Mouse (Mus musculus): ENCODE data around the gene Tmem186. TPM values are rescaled to one million over a fixed set of nuclear protein-coding genes. Genes with fewer than 3 reads are reported as not detected.

Tmem186 gene
- polyA plus RNA-seq, 1 experiment from 2014 or later, result 21.1 TPM

GRCm38 (mm10) chr16:8638131-8638530 lies 619 bp upstream of the Tmem186 start:
- peak overlapping the region; percentile 83; the same call in 1 of the 2 replicates for H3K27ac ChIP-seq
- peak overlapping the region; percentile 87 for H3K9ac ChIP-seq
- H3K4me3 ChIP-seq, result peak overlapping the region; percentile 84
- H3K4me1 ChIP-seq, result peaks cover 20% of the 10 kb centered on the region
- no peak for ATAC-seq (ENCODE audit: low FRiP score, low read depth)
- 47% methylated on average over 7 of the region's 7 CpGs for WGBS
- no peaks in the 10 kb centered on the region for H3K27me3 ChIP-seq
- H3K36me3 ChIP-seq, result peaks cover 47% of the 10 kb centered on the region
- no peaks in the 10 kb centered on the region for H3K9me3 ChIP-seq
- peak overlapping the region; percentile 85 for H3K4me2 ChIP-seq (replicated peaks)

GRCm38 (mm10) chr16:8636867-8637216 lies 670 bp downstream of the Tmem186 start:
- peak overlapping the region; percentile 84 for H3K4me3 ChIP-seq
- 0% methylated on average over 13 of the region's 13 CpGs for WGBS
- H3K36me3 ChIP-seq, result peaks cover 53% of the 10 kb centered on the region
- peak; percentile 51 for ATAC-seq (ENCODE audit: low FRiP score, low read depth)
- peaks cover 20% of the 10 kb centered on the region for H3K4me1 ChIP-seq
- H3K9me3 ChIP-seq, result no peaks in the 10 kb centered on the region
- no peaks in the 10 kb centered on the region for H3K27me3 ChIP-seq
- peak overlapping the region; percentile 85 for H3K4me2 ChIP-seq (replicated peaks)
- peak overlapping the region; percentile 87 for H3K9ac ChIP-seq
- peak overlapping the region; percentile 83 for H3K27ac ChIP-seq

GRCm38 (mm10) chr16:8631428-8631827 lies 6.1 kb downstream of the Tmem186 start:
- H3K27me3 ChIP-seq, result no peaks in the 10 kb centered on the region
- H3K4me2 ChIP-seq (replicated peaks), result no peak overlapping the region
- H3K36me3 ChIP-seq, result peaks cover 52% of the 10 kb centered on the region
- H3K9me3 ChIP-seq, result no peaks in the 10 kb centered on the region
- ATAC-seq (ENCODE audit: low FRiP score, low read depth), result no peak
- no peak overlapping the region for H3K9ac ChIP-seq
- no peak overlapping the region for H3K4me3 ChIP-seq
- H3K27ac ChIP-seq, result no peak overlapping the region
- WGBS, result 86% methylated on average over 5 of the region's 5 CpGs
- H3K4me1 ChIP-seq, result peaks cover 16% of the 10 kb centered on the region

DNA sequence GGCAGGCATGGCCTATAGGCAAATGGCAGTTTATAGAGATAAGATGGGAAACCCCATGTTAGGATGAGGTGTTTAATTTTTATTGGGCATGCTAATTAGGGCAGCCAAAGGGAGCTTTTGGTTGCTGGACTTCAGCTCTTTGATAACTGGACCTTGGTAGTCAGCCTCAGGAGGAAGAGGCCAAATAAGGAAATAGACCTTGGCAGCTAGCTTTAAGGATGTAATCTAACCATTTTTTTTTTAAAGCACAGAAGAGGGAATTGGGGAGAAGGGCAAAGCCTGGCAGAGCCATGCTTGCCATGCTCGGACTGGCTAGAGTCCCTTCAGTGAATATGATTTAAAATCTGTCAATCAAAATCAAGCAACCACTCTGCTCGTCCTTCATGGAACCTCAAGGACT lies 7.1 kb downstream of the Tmem186 start:
- no peak overlapping the region for H3K9ac ChIP-seq
- H3K9me3 ChIP-seq, result no peaks in the 10 kb centered on the region
- WGBS, result 77% methylated on average over 2 of the region's 2 CpGs
- H3K4me3 ChIP-seq, result no peak overlapping the region
- H3K4me1 ChIP-seq, result peaks cover 5% of the 10 kb centered on the region; the same call in 1 of the 2 replicates
- H3K4me2 ChIP-seq (replicated peaks), result no peak overlapping the region
- H3K36me3 ChIP-seq, result peaks cover 46% of the 10 kb centered on the region
- ATAC-seq (ENCODE audit: low FRiP score, low read depth), result no peak
- H3K27me3 ChIP-seq, result no peaks in the 10 kb centered on the region
- no peak overlapping the region for H3K27ac ChIP-seq

- H3K4me1 ChIP-seq, result no peaks in the 10 kb centered on the region
- H3K9ac ChIP-seq, result no peak overlapping the region
- no peak overlapping the region for H3K4me2 ChIP-seq (replicated peaks)
- peaks cover 30% of the 10 kb centered on the region for H3K36me3 ChIP-seq
- H3K9me3 ChIP-seq, result no peaks in the 10 kb centered on the region
- ATAC-seq (ENCODE audit: low FRiP score, low read depth), result no peak
- H3K27ac ChIP-seq, result no peak overlapping the region
- no peak overlapping the region for H3K4me3 ChIP-seq
- WGBS, result 82% methylated on average over 16 of the region's 16 CpGs
- H3K27me3 ChIP-seq, result no peaks in the 10 kb centered on the region
These were observed 17.0 kb downstream of the Tmem186 start for GRCm38 (mm10) chr16:8620315-8621115.

DNA sequence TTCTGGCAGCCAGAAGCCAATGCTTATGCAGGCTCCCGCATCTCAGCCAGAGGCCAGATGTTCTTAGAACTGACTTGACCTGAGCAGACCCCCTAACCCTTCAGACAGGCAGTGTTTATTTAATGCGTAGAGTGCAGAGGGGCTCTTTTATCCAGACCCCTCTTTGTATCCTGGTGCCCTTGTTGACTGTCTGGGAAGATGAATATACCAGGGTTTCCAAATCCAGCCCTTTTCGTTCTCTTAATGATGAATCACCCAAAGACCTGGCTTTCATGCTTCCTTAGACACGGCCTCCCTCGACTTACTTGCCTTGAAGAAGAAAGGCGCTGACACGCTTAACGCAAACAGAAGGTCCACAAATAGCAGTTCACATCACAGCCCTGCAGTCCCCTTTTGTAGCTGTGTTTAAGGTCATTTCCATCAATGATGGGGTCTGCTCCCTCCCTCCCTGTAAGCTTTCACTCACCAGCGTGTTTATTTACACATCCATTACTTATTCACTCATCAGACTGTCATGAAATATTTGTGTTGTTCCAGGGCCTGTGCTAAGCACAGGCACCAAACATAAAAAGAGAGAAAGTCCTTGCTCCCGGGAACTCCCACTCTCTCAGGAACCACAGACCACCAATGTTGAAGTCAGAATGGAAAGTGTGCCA lies 17.7 kb downstream of the Tmem186 start:
- Histone ChIP-seq H3K4me1 (no peaks in the 10 kb centered on the region), H3K9me3 (no peaks in the 10 kb centered on the region), H3K27me3 (no peaks in the 10 kb centered on the region), H3K36me3 (peaks cover 35% of the 10 kb centered on the region), H3K27ac (no peak overlapping the region), H3K4me2 (replicated peaks) (no peak overlapping the region), H3K9ac (no peak overlapping the region), H3K4me3 (no peak overlapping the region)
- WGBS, result 44% methylated on average over 10 of the region's 10 CpGs
- ATAC-seq (ENCODE audit: low FRiP score, low read depth), result no peak

GRCm38 (mm10) chr16:8613447-8613846 lies 24.1 kb downstream of the Tmem186 start:
- 84% methylated on average over 3 of the region's 3 CpGs for WGBS

GRCm38 (mm10) chr16:8613039-8613438 lies 24.5 kb downstream of the Tmem186 start:
- no peaks in the 10 kb centered on the region for H3K27me3 ChIP-seq
- no peak overlapping the region for H3K27ac ChIP-seq
- H3K36me3 ChIP-seq, result peaks cover 66% of the 10 kb centered on the region
- no peaks in the 10 kb centered on the region for H3K9me3 ChIP-seq
- no peak for ATAC-seq (ENCODE audit: low FRiP score, low read depth)
- no peaks in the 10 kb centered on the region for H3K4me1 ChIP-seq
- no peak overlapping the region for H3K9ac ChIP-seq
- H3K4me2 ChIP-seq (replicated peaks), result no peak overlapping the region
- no peak overlapping the region for H3K4me3 ChIP-seq
- WGBS, result 82% methylated on average over 4 of the region's 4 CpGs

More at GRCm38 (mm10) chr16:8613447-8613846, 24.1 kb downstream of the Tmem186 start:
- Histone ChIP-seq H3K9me3 (no peaks in the 10 kb centered on the region), H3K27me3 (no peaks in the 10 kb centered on the region), H3K4me2 (replicated peaks) (no peak overlapping the region), H3K27ac (no peak overlapping the region), H3K4me1 (no peaks in the 10 kb centered on the region), H3K36me3 (peaks cover 66% of the 10 kb centered on the region), H3K9ac (no peak overlapping the region), H3K4me3 (no peak overlapping the region)
- no peak for ATAC-seq (ENCODE audit: low FRiP score, low read depth)

DNA sequence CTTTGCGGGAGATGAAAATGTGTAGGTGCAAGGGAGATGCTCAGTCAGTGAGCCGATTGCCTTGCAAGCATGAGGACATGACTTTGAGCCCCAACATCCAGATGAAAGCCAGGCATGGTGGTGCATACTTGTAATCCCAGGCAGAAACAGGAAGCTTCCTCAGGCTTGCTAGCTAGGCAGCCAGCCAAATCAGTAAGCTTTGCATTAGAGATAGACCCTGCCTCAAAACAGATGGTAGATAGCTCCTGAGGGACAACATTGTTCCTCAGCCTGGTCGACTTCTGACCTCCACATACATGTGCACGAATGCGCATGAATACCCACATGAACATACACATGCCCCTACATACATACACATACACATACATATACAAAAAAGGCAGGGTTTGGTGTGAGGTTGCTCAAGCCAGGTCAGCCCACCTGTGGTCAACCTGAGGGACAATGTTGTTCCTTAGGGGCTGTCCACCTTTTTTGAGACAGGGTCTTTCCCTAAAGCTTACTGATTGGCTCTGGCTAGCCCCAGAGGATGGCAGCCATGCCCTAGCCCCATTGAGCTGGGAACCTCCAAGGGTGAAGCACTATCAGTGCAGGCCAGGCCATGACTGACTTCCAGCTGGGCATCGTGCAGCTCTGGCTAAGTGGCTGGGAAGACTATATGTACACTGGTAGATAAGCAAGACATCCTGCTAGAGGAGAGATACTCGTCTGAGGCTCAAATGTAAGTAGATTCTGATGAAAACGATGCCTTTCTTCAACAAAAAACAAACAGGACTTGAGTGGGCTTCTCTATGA lies 25.1 kb downstream of the Tmem186 start:
- H3K27ac ChIP-seq, result no peak overlapping the region
- WGBS, result 86% methylated on average over 8 of the region's 8 CpGs
- no peak overlapping the region for H3K4me2 ChIP-seq (replicated peaks)
- no peaks in the 10 kb centered on the region for H3K4me1 ChIP-seq
- no peak overlapping the region for H3K9ac ChIP-seq
- H3K9me3 ChIP-seq, result no peaks in the 10 kb centered on the region
- no peaks in the 10 kb centered on the region for H3K27me3 ChIP-seq
- H3K4me3 ChIP-seq, result no peak overlapping the region
- H3K36me3 ChIP-seq, result peaks cover 67% of the 10 kb centered on the region
- no peak for ATAC-seq (ENCODE audit: low FRiP score, low read depth)

DNA sequence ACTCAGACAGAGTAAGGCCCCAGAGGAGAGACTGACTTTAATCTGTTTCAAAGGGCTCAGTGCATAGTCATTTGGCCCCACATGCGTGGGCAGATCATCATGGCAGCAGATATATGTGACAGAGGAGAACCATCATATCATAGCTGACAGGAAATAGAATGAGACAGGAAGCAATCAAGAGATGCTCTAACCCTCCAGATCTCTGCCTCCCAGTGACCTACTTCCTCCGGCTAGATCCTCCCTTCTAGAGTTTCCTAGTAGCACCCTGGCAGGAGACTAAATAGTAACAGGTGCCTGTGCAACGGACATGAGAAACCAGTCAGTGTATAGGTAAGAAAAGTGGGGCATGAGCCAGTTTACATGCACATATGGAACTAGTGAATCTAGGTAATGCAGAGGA lies 27.1 kb downstream of the Tmem186 start:
- Histone ChIP-seq H3K27ac (no peak overlapping the region), H3K4me2 (replicated peaks) (no peak overlapping the region), H3K9me3 (no peaks in the 10 kb centered on the region), H3K27me3 (no peaks in the 10 kb centered on the region), H3K36me3 (peaks cover 63% of the 10 kb centered on the region), H3K4me3 (no peak overlapping the region), H3K9ac (no peak overlapping the region), H3K4me1 (no peaks in the 10 kb centered on the region)
- 61% methylated on average over 3 of the region's 3 CpGs for WGBS
- no peak for ATAC-seq (ENCODE audit: low FRiP score, low read depth)

DNA sequence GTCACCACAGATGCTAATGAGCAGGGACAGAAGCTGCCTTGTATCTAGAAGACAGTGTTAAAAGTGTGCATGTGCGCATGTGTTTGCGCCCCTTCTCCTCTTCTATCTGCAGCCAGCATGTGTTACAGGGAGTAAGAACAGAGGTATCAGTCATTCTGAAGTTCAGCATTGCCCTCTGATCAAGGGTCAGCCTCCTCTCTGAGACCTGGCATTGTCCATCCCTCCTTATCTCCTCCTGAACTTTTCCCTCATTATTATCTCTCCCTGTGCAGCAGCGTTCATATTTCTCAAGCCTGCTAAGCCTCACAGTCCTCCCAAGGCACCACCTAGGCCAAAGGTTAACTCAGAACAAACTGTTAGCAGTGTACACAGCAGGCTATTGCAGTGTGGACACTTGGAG lies 33.7 kb downstream of the Tmem186 start:
- Histone ChIP-seq H3K27ac (no peak overlapping the region), H3K27me3 (no peaks in the 10 kb centered on the region), H3K9ac (no peak overlapping the region), H3K4me3 (no peak overlapping the region), H3K36me3 (peaks cover 44% of the 10 kb centered on the region), H3K4me2 (replicated peaks) (no peak overlapping the region), H3K9me3 (no peaks in the 10 kb centered on the region), H3K4me1 (peaks cover 4% of the 10 kb centered on the region; the same call in 1 of the 2 replicates)
- ATAC-seq (ENCODE audit: low FRiP score, low read depth), result no peak
- 85% methylated on average over 3 of the region's 3 CpGs for WGBS

DNA sequence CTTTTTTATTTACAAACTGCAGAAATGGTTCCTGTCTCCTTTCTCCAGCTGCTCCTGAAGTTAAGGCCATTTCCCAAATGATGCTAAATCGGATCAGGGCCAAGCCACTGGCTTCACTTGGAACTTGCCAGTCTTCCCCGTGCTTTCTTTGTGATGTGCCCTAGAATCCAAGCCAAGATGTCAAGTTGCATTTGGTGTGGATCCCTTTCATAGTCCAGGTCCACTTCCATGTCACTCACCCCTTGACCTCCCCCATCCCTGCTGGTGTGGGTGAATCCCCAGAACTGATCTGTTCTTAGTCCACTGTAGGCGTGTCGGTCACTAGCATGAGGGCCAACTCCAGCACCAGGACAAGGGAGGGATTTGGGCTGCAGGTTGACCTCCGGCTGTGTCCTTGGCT lies 40.0 kb downstream of the Tmem186 start:
- H3K4me2 ChIP-seq (replicated peaks), result no peak overlapping the region
- ATAC-seq (ENCODE audit: low FRiP score, low read depth), result no peak
- H3K9me3 ChIP-seq, result no peaks in the 10 kb centered on the region
- no peaks in the 10 kb centered on the region for H3K27me3 ChIP-seq
- H3K4me1 ChIP-seq, result peaks cover 4% of the 10 kb centered on the region; the same call in 1 of the 2 replicates
- no peak overlapping the region for H3K4me3 ChIP-seq
- peaks cover 24% of the 10 kb centered on the region for H3K36me3 ChIP-seq
- no peak overlapping the region for H3K9ac ChIP-seq
- 93% methylated on average over 5 of the region's 5 CpGs for WGBS
- H3K27ac ChIP-seq, result no peak overlapping the region
